Mouse (Mus musculus): ENCODE measurements around the gene Trim33.

GRCm38 (mm10) chr3:103368731-103369130 lies 89.6 kb downstream of the Trim33 start:
- TF ChIP-seq CTCF (IDR thresholded peaks at IDR 0.05; ENCODE audit: borderline replicate concordance, insufficient read depth, low read depth, low read length) (no peak), POLR2A (IDR thresholded peaks at IDR 0.05; ENCODE audit: borderline replicate concordance, insufficient read depth, low read length) (no peak)
